Mouse (Mus musculus): ENCODE data around the gene Hadha. TPM values are rescaled to one million over a fixed set of nuclear protein-coding genes. Genes with fewer than 3 reads are reported as not detected.

Gene Hadha
- total and polyA plus RNA-seq, 3 experiments, result 76.0 to 117 (median 83.0) TPM

- dilution Hi-C loops (cut with MboI; ENCODE audit: extremely low pct_ligation_motif_present, extremely low pct_unique_long_range_greater_than_20kb, low sequenced_read_pairs) (no loop called here), in situ Hi-C loops (cut with MboI; ENCODE audit: low pct_ligation_motif_present, low pct_unique_long_range_greater_than_20kb, low sequenced_read_pairs) (no loop called here)
- TF ChIP-seq SMC3 (IDR thresholded peaks at IDR 0.05; ENCODE audit: low read depth, low read length) (peak; percentile 56), IRF4 (IDR thresholded peaks at IDR 0.05; ENCODE audit: low read depth, low read length) (no peak), CTCF (conservative IDR thresholded peaks at IDR 0.05 in 1 of 2, IDR thresholded peaks at IDR 0.05 in 1 of 2; ENCODE audit: low read depth in 2 of 2, low read length in 2 of 2) (peak; percentile 65 to 75), RAD21 (IDR thresholded peaks at IDR 0.05; ENCODE audit: low read depth, low read length) (peak; percentile 51), SIN3A (IDR thresholded peaks at IDR 0.05; ENCODE audit: low read length) (no peak), ZC3H11A (IDR thresholded peaks at IDR 0.05; ENCODE audit: low read depth, low read length) (no peak), USF2 (conservative IDR thresholded peaks at IDR 0.05; ENCODE audit: low read depth, low read length) (no peak), GABPA (IDR thresholded peaks at IDR 0.05; ENCODE audit: insufficient replicate concordance, low read depth, low read length) (no peak), ZMIZ1 (IDR thresholded peaks at IDR 0.05; ENCODE audit: low read depth, low read length) (no peak)
- no peak overlapping the region for H3K27ac ChIP-seq (ENCODE audit: insufficient read depth, low read depth)
- no peak overlapping the region for H3K9ac ChIP-seq (ENCODE audit: insufficient read depth, low read depth)
- no peaks in the 10 kb centered on the region for H3K4me1 ChIP-seq (ENCODE audit: control insufficient read depth in 1 of 2, insufficient read depth in 2 of 2)
- no peak overlapping the region for H3K4me3 ChIP-seq (replicated peaks in 1 of 3; ENCODE audit: low read depth in 2 of 3, low read length in 2 of 3, poor library complexity in 1 of 3)
- H3K79me2 ChIP-seq (replicated peaks; ENCODE audit: control insufficient read depth, extremely low read depth, insufficient read depth, poor library complexity, severe bottlenecking), result no peaks in the 10 kb centered on the region
- no peaks in the 10 kb centered on the region for H3K9me3 ChIP-seq (replicated peaks; ENCODE audit: low read length)
- no peaks in the 10 kb centered on the region for H3K27me3 ChIP-seq (replicated peaks)
- no peak overlapping the region for H3K4me2 ChIP-seq (ENCODE audit: insufficient read depth, low read depth, poor library complexity, severe bottlenecking)
- H3K36me3 ChIP-seq (replicated peaks in 1 of 2; ENCODE audit: control insufficient read depth in 1 of 2, insufficient read depth in 1 of 2, low read length in 1 of 2), result peaks cover 76 to 97% of the 10 kb centered on the region in 2 experiments
- peak; percentile 48 for DNase-seq (ENCODE audit: extremely low read depth)
Measured at GRCm38 (mm10) chr5:30125587-30125986, 29.4 kb downstream of the Hadha start.

- H3K9me3 ChIP-seq (replicated peaks; ENCODE audit: low read length), result no peaks in the 10 kb centered on the region
- no peak overlapping the region for H3K4me3 ChIP-seq (replicated peaks in 1 of 3; ENCODE audit: low read depth in 2 of 3, low read length in 2 of 3, poor library complexity in 1 of 3)
- no peak for DNase-seq (ENCODE audit: extremely low read depth)
- H3K36me3 ChIP-seq (replicated peaks in 1 of 2; ENCODE audit: control insufficient read depth in 1 of 2, insufficient read depth in 1 of 2, low read length in 1 of 2), result peaks cover 79 to 98% of the 10 kb centered on the region in 2 experiments
- H3K27me3 ChIP-seq (replicated peaks), result no peaks in the 10 kb centered on the region
- no peak overlapping the region for H3K4me2 ChIP-seq (ENCODE audit: insufficient read depth, low read depth, poor library complexity, severe bottlenecking)
- TF ChIP-seq ZMIZ1 (IDR thresholded peaks at IDR 0.05; ENCODE audit: low read depth, low read length) (no peak), CTCF (conservative IDR thresholded peaks at IDR 0.05 in 1 of 2, IDR thresholded peaks at IDR 0.05 in 1 of 2; ENCODE audit: low read depth in 2 of 2, low read length in 2 of 2) (no peak), USF1 (IDR thresholded peaks at IDR 0.05; ENCODE audit: low read depth, low read length) (no peak), ZKSCAN1 (IDR thresholded peaks at IDR 0.05; ENCODE audit: borderline replicate concordance, low read depth, low read length) (no peak), ZNF384 (IDR thresholded peaks at IDR 0.05; ENCODE audit: low read depth, low read length) (no peak), ETS1 (conservative IDR thresholded peaks at IDR 0.05; ENCODE audit: low read depth, low read length) (no peak), IRF4 (IDR thresholded peaks at IDR 0.05; ENCODE audit: low read depth, low read length) (no peak), KAT2A (IDR thresholded peaks at IDR 0.05; ENCODE audit: insufficient replicate concordance, low read length) (no peak), MYC (IDR thresholded peaks at IDR 0.05; ENCODE audit: low read depth, low read length) (no peak), RAD21 (IDR thresholded peaks at IDR 0.05; ENCODE audit: low read depth, low read length) (no peak), MAFK (IDR thresholded peaks at IDR 0.05; ENCODE audit: insufficient replicate concordance, low read length) (no peak), E2F4 (IDR thresholded peaks at IDR 0.05; ENCODE audit: insufficient replicate concordance, low read depth, low read length) (no peak), RCOR1 (conservative IDR thresholded peaks at IDR 0.05; ENCODE audit: low read depth, low read length) (no peak), UBTF (IDR thresholded peaks at IDR 0.05; ENCODE audit: low read depth, low read length) (no peak)
- in situ Hi-C loops (cut with MboI; ENCODE audit: low pct_ligation_motif_present, low pct_unique_long_range_greater_than_20kb, low sequenced_read_pairs), result no loop called here
- dilution Hi-C loops (cut with MboI; ENCODE audit: extremely low pct_ligation_motif_present, extremely low pct_unique_long_range_greater_than_20kb, low sequenced_read_pairs), result no loop called here
- no peaks in the 10 kb centered on the region for H3K79me2 ChIP-seq (replicated peaks; ENCODE audit: control insufficient read depth, extremely low read depth, insufficient read depth, poor library complexity, severe bottlenecking)
- H3K9ac ChIP-seq (ENCODE audit: insufficient read depth, low read depth), result no peak overlapping the region
- H3K4me1 ChIP-seq (ENCODE audit: control insufficient read depth in 1 of 2, insufficient read depth in 2 of 2), result peaks cover 0 to 12% of the 10 kb centered on the region in 2 experiments; a peak in 2 of 4 replicates
- H3K27ac ChIP-seq (ENCODE audit: insufficient read depth, low read depth), result no peak overlapping the region
Measured at GRCm38 (mm10) chr5:30122481-30122880, 32.5 kb downstream of the Hadha start.

All from CH12.LX (cell line).